Mouse (Mus musculus) CD8-positive naive resting alpha-beta T cell, adult 57 days (primary cell): ENCODE results near the gene Wdr83. TPM values are rescaled to one million over a fixed set of nuclear protein-coding genes. Genes with fewer than 3 reads are reported as not detected.

Source experiments
- total RNA-seq: library from RNA; stranded (reverse); gene quantifications from one replicate; pipeline ENCODE4 v1.2.4, GENCODE M21; 2023

Wdr83 gene
- 13.4 TPM for total RNA-seq

DNA sequence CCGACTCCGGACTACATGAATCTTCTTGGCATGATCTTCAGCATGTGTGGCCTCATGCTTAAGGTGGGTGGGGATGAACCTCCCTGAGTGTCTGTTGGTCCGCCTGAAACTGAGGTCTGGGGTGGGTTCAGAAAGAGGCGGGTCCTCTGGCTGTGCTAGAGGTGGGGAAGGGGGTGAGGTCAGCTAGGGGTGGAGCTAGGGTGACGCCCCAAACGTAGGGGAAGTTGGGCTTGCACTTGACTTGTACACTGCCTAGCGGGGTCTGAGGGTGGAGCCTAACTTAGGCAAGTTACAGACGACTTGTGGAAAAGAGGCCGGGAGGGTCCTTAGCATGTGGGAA, at the start of gene Wdr83:
Wdr83 (minus strand) TSS at position 91 of the 340 bp plus-strand sequence.

GRCm38 (mm10) chr8:85122995-85123394, 41.9 kb upstream of the Wdr83 start, which contains the start of gene Zfp791:
TSS of gene Zfp791 (minus strand) at chr8:85123095.

DNA sequence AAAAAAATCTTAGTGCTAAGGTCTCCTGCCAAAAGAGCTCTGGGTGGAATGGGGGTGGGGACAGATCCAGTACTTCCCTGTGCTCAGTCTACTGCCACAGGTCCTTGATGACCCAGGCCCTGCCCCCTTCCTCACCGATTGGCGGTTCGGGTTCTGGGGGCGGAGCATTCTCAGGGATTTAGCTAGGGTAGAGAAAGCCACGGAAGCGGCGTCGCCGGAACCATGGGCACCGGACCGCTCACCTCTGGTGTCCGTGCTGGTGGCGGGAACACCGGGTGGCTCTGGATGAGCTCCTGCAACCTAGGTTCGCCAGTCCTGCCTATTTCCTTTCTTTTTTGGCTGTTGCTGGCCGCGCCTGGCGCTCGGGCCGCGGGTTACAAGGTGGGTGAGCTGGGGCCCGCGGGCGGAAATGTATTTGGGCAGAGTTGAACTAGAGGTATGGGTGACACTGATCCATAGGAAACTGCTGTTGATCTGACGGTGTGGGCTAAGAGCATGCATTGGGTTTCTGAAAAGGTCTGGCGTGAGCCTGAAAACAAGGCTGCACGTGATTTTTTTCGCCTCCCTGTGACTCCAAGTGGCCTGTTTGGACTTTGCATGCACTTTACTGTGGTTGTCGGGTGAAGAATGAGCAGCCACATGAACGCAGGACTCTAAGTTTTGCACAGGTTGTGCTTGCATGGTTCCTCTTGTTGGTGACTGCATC, 2.2 kb upstream of the Wdr83 start, which contains the start of gene Man2b1:
Man2b1 (plus strand) TSS at position 163 of the 706 bp plus-strand sequence.

GRCm38 (mm10) chr8:85080532-85081215, 432 bp downstream of the Wdr83 start, which contains the start of gene Wdr83os:
TSS of gene Wdr83os (plus strand) at chr8:85080740.

GRCm38 (mm10) chr8:85071514-85072281, 9.4 kb downstream of the Wdr83 start, which contains the start of gene Dhps:
TSS of gene Dhps (plus strand) at chr8:85071757.

GRCm38 (mm10) chr8:85067982-85068381, 13.1 kb downstream of the Wdr83 start, which contains the start of gene Gm5741:
TSS of gene Gm5741 (minus strand) at chr8:85067982.

DNA sequence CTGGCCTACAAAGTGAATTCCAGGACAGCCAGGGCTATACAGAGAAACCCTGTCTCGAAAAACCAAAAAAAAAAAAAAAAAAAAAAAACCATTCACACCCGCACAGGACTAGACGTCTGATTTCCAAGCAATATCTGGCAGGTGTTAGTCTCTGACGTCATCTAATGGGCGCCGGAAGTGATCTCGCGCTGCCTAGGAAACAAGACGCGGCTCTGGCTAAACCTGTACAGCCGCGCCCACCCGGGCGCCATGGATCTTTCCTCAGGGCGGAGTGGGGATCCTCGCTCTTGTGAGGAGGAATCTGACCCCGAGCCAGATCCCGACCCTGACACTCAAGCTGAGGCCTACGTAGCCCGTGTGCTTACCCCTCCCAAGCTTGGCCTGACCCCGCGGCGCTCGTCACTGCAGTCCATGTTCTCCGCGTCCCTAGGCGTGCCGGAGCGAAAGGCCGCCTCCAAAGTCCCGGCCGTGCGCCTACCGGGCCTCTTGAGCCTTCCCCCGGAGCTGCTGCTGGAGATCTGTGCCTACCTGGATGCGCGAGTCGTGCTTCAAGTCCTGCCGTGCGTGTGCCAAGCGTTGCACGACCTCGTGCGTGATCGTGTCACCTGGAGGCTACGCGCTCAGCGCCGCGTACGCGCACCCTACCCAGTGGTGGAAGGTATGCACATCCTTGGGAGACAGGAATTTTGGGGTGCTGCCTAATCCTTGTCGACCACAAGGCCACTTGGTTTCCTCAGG, 21.1 kb downstream of the Wdr83 start, which contains the start of gene Fbxw9:
Fbxw9 (plus strand) TSS at position 177 of the 738 bp plus-strand sequence.

GRCm38 (mm10) chr8:85036718-85037365, 44.3 kb downstream of the Wdr83 start, which contains the start of gene Tnpo2:
TSS of gene Tnpo2 (plus strand) at chr8:85036915.

GRCm38 (mm10) chr8:85026670-85027515, 54.2 kb downstream of the Wdr83 start, which contains the start of gene Trir:
TSS of gene Trir (plus strand) at chr8:85026823.

DNA sequence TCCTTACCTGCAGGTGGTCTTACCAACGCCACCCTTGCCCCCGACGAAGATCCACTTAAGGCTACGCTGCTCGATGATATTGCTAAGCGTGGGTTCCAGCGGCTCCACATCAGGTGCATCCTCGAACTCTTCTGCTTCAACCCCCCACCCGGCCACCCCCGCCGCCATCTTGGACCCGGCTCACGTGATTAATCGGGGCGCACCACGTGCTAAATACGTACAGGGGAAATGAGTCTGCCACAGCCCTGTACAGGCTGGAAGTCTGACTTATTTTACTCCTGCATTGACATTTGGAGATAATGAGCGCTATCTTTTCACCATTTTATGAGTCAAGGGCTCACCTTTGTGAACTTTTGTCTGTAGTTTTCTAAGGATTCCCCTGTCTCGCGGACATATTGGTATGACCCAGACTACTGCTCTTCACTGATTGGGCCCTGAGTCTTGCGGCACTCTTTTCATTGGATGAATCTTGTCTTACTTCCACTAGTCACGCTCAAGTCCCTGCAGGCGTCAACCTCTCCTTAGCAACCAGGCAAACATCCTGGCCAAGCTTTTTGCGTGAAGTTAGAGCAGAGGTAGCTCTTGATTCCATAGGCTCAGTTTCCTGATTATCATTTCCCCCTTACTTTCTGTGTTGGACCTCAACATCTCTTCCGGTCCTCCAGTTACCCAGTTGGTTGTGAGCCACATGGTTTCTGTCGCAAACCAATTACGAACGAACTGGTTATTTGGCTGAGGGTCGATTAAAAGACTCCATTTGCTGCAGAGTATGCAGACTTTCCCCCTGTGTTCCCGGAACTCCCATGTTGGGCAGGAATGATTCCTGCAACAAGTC, 55.8 kb downstream of the Wdr83 start, which contains the start of gene Asna1:
Asna1 (minus strand) TSS at position 184 of the 835 bp plus-strand sequence.

Other genes starting within 250 kb of the Wdr83 start
- gene Gadd45gip1, start 249.8 kb downstream of the Wdr83 start, total RNA-seq, result 18.2 TPM
- 63.9 TPM for gene Rad23a, start 240.6 kb downstream of the Wdr83 start, total RNA-seq
- gene Calr, start 234.4 kb downstream of the Wdr83 start, total RNA-seq, result 412 TPM
- gene Farsa, start 224.3 kb downstream of the Wdr83 start, total RNA-seq, result 72.0 TPM
- gene Syce2, start 209.2 kb downstream of the Wdr83 start, total RNA-seq, result 2.4 TPM
- 26.5 TPM for gene Gcdh, start 187.4 kb downstream of the Wdr83 start, total RNA-seq
- not detected for gene Klf1, start 179.4 kb downstream of the Wdr83 start, total RNA-seq
- gene Dnase2a, start 172.7 kb downstream of the Wdr83 start, total RNA-seq, result 10.5 TPM
- 0.09 TPM for gene Mast1, start 143.9 kb downstream of the Wdr83 start, total RNA-seq
- not detected for gene Rtbdn, start 134.3 kb downstream of the Wdr83 start, total RNA-seq
- not detected for gene Gm49661, start 111.9 kb downstream of the Wdr83 start, total RNA-seq
- gene Prdx2, start 111.7 kb downstream of the Wdr83 start, total RNA-seq, result 33.6 TPM
- 47.9 TPM for gene Rnaseh2a, start 111.5 kb downstream of the Wdr83 start, total RNA-seq
- gene Junb, start 102.6 kb downstream of the Wdr83 start, total RNA-seq, result 1,294 TPM
- 4.6 TPM for gene Hook2, start 90.7 kb downstream of the Wdr83 start, total RNA-seq
- not detected for gene Best2, start 66.8 kb downstream of the Wdr83 start, total RNA-seq
- 64.1 TPM for gene Asna1, start 56.0 kb downstream of the Wdr83 start, total RNA-seq
- 173 TPM for gene Trir, start 54.5 kb downstream of the Wdr83 start, total RNA-seq
- gene Tnpo2, start 44.4 kb downstream of the Wdr83 start, total RNA-seq, result 75.7 TPM
- gene Fbxw9, start 21.3 kb downstream of the Wdr83 start, total RNA-seq, result 7.7 TPM
- gene Gm5741, start 13.3 kb downstream of the Wdr83 start, total RNA-seq, result not detected
- gene Dhps, start 9.5 kb downstream of the Wdr83 start, total RNA-seq, result 88.6 TPM
- 52.7 TPM for gene Wdr83os, start 566 bp downstream of the Wdr83 start, total RNA-seq
- 94.9 TPM for gene Man2b1, start 2.0 kb upstream of the Wdr83 start, total RNA-seq
- not detected for gene Zfp791, start 41.8 kb upstream of the Wdr83 start, total RNA-seq
- gene Cks1brt, start 70.6 kb upstream of the Wdr83 start, total RNA-seq, result not detected
- not detected for gene Olfr371, start 144.7 kb upstream of the Wdr83 start, total RNA-seq
- gene Orc6, start 218.3 kb upstream of the Wdr83 start, total RNA-seq, result 39.1 TPM
- 52.4 TPM for gene Vps35, start 218.5 kb upstream of the Wdr83 start, total RNA-seq